Mouse (Mus musculus): ENCODE measurements around the gene Arvcf.

GRCm38 (mm10) chr16:18428011-18428515, 80.1 kb downstream of the Arvcf start:
- no peak for TF ChIP-seq CTCF (IDR thresholded peaks at IDR 0.05; ENCODE audit: low read depth)
- no peak for TF ChIP-seq EP300 (optimal IDR thresholded peaks at IDR 0.05)
